Mouse (Mus musculus) lung, postnatal 0 days (tissue): ENCODE measurements around the gene Ehbp1. TPM values are rescaled to one million over a fixed set of nuclear protein-coding genes. Genes with fewer than 3 reads are reported as not detected.

ENCODE experiments used
- ATAC-seq: fragments of 200-750 bp; cut with Nextera tagmentation; 2 replicates; pipeline ENCODE4 v1.8.0; 2017; ENCODE audit warnings: moderate library complexity
- DNase-seq: peaks from one replicate; pipeline ENCODE4 v3.0.0-alpha.2; 2016; ENCODE audit warnings: low spot score
- H3K27ac ChIP-seq: fragments of 300-500 bp; sonication (generic); 2 replicates; pipeline ENCODE4 v1.5.1; 2014; ENCODE audit warnings: antibody characterized with exemption, mild to moderate bottlenecking, low read length, mixed read lengths
- H3K27me3 ChIP-seq: fragments of 300-500 bp; sonication (generic); replicated peaks from 2 replicates; pipeline ENCODE4 v1.6.1; 2014; ENCODE audit warnings: low read length, mixed read lengths; ENCODE audit not compliant: insufficient read depth
- H3K36me3 ChIP-seq: fragments of 300-500 bp; sonication (generic); 2 replicates; pipeline ENCODE4 v1.6.1; 2014; ENCODE audit warnings: low read length, mixed read lengths; ENCODE audit not compliant: insufficient read depth
- H3K4me1 ChIP-seq: fragments of 300-500 bp; sonication (generic); 2 replicates; pipeline ENCODE4 v1.6.1; 2014; ENCODE audit warnings: antibody characterized with exemption, low read depth, low read length, mixed read lengths; ENCODE audit not compliant: insufficient read depth
- H3K4me2 ChIP-seq: fragments of 300-500 bp; sonication (generic); replicated peaks from 2 replicates; pipeline ENCODE4 v1.6.1; 2014; ENCODE audit warnings: low read depth, mild to moderate bottlenecking, low read length, moderate library complexity, mixed read lengths
- H3K4me3 ChIP-seq: fragments of 300-500 bp; sonication (generic); 2 replicates; pipeline ENCODE4 v1.5.1; 2014; ENCODE audit warnings: low read depth, low read length
- H3K9ac ChIP-seq: fragments of 300-500 bp; sonication (generic); replicated peaks from 2 replicates; pipeline ENCODE4 v1.6.1; 2014; ENCODE audit warnings: low read depth, mild to moderate bottlenecking
- H3K9me3 ChIP-seq: fragments of 300-500 bp; sonication (generic); 2 replicates; pipeline ENCODE4 v1.6.1; 2016; ENCODE audit warnings: low read length, mixed read lengths
- CTCF ChIP-seq: IDR thresholded peaks from 2 replicates; pipeline ENCODE4 v1.5.1; 2016; ENCODE audit warnings: antibody characterized with exemption, mild to moderate bottlenecking
- EP300 ChIP-seq: IDR thresholded peaks from 2 replicates; pipeline ENCODE4 v1.6.1; 2016; ENCODE audit warnings: antibody characterized with exemption, mild to moderate bottlenecking, control low read depth
- WGBS: fragments of 180-500 bp; shearing (Covaris S2); extraction: QIAGEN DNeasy Blood & Tissue Kit; methylation state at CpG from one replicate; pipeline ENCODE4 v1.1.7; 2014; 5-methylcytosine and 5-hydroxymethylcytosine counted together
- polyA plus RNA-seq: library from polyadenylated mRNA; unstranded; fragments of >200 nt; fragmentation: Nextera tagmentation; extraction: Ambion mirVana; gene quantifications from 2 replicates; pipeline ENCODE4 v1.2.1, GENCODE M21; 2015

Ehbp1 gene
- polyA plus RNA-seq, 1 experiment from 2014 or later: 5.1 TPM

DNA sequence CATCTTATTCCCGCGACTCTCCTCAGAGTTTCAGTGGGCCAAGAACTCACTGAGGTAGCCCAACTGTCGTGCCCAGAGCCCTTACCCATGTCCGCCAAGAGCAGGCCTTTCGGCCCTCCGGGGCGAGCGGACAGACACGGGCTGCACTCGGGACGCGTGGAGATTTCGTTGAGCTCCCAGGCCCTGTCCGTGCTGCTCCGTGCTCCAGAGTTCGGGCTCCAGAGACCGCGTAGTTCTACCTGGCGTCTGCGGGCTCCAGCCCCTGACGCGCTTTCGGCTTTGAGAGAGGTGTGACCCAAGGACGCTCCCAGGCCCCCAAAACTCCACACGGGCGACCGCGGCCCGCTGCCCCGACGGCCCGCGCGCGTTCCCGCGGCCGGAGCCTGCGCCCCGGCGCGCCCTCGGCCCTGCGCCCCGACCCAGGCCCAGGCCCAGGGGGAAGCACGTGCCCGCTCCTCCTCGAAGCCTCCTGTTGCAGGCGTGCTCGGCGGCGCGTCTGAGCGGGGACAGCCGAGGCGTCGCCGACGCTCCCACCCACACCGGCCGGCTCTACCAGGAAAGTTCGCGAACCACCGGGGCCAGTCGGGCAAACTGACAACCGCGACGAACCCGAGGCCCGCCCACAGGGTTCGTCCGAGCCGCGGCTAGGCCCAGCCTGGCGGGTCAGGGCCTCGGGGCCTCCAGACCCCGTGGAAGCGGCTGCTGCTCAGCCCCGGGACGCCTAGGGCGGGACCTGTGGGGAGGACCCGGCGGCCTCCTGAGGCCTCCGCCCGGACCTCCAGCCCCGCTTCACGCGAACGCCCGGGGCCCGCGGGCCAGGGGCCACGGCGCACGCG is 349.1 kb downstream of the Ehbp1 start:
- Histone ChIP-seq H3K36me3 (no peaks in the 10 kb centered on the region), H3K4me1 (no peaks in the 10 kb centered on the region), H3K27me3 (peaks cover 82% of the 10 kb centered on the region), H3K4me2 (no peak overlapping the region), H3K9me3 (no peaks in the 10 kb centered on the region; the same call in 1 of the 2 replicates), H3K27ac (no peak overlapping the region), H3K4me3 (no peak overlapping the region), H3K9ac (no peak overlapping the region)
- ATAC-seq (peak; percentile 37), DNase-seq (no peak)
- TF ChIP-seq EP300: no peak
- TF ChIP-seq CTCF: no peak
- 3% methylated on average over 86 of the region's 96 CpGs for WGBS

DNA sequence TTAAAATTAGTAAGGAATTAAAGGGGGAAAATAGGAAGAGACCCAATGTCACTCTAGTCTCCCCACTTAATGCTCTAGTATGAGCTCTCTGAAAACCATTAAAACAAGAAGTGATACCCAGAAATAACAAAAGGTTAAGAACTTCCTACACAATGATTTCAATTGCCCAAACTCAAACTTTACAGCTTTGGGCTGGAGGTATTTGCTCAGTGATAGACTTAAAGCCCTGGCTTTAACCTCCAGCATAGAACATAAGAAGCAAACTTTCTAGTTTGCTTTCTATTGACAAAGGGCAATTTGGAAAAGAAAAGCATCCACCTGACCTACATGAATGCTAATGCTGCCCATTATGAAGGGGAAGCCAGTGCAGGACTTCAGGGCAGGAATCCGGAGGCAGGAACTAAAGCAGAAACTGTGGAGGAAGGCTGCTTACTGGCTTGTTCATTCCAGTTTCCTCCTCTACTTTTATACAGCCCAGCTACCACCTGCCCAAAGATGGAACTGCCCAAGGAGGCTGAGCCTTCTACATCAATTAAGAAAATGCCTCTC is 353.6 kb downstream of the Ehbp1 start:
- peaks cover 53% of the 10 kb centered on the region for H3K27me3 ChIP-seq
- H3K27ac ChIP-seq: no peak overlapping the region
- ATAC-seq (no peak), DNase-seq (no peak)
- WGBS: 81% methylated on average over 1 of the region's 1 CpGs
- TF ChIP-seq EP300 (no peak), CTCF (no peak)
- no peaks in the 10 kb centered on the region for H3K4me1 ChIP-seq
- H3K9ac ChIP-seq: no peak overlapping the region
- H3K9me3 ChIP-seq: no peaks in the 10 kb centered on the region; the same call in 1 of the 2 replicates
- H3K36me3 ChIP-seq: no peaks in the 10 kb centered on the region
- H3K4me2 ChIP-seq: no peak overlapping the region
- H3K4me3 ChIP-seq: no peak overlapping the region

GRCm38 (mm10) chr11:21985118-21985517 is 357.0 kb downstream of the Ehbp1 start:
- Histone ChIP-seq H3K4me1 (no peaks in the 10 kb centered on the region), H3K9ac (no peak overlapping the region), H3K4me3 (no peak overlapping the region), H3K4me2 (no peak overlapping the region), H3K27me3 (peaks cover 30% of the 10 kb centered on the region), H3K36me3 (no peaks in the 10 kb centered on the region), H3K27ac (no peak overlapping the region), H3K9me3 (no peaks in the 10 kb centered on the region; the same call in 1 of the 2 replicates)
- ATAC-seq: no peak
- no peak for DNase-seq
- WGBS: 60% methylated on average over 1 of the region's 1 CpGs
- TF ChIP-seq EP300 (no peak), CTCF (no peak)

DNA sequence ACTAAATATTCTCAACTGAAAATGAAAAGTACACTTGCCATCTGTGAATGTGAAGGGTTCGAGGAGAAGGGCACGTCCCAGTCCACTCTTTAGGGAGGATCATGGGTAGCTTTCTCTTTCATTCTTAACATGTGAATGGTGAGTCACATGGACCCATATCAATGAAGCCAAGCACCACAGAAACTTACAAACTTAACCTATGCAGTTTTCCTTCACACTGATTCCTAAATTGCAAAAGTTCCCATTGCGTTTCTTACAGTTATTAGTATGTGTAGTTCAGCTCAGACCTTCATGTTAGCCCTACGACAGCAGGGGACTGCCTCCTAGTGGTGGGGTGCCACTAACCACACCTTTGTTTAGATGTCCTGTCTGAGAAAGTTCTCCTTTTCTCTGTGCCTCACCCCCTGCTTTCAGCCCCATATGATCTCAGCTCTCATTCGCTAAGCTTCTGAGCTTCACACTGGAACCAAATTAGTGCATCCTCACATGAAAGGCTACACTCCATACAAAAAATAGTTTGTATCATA is 368.0 kb downstream of the Ehbp1 start:
- TF ChIP-seq EP300 (no peak), CTCF (peak; percentile 47)
- no peaks in the 10 kb centered on the region for H3K36me3 ChIP-seq
- H3K9me3 ChIP-seq: no peaks in the 10 kb centered on the region; the same call in 1 of the 2 replicates
- H3K4me1 ChIP-seq: no peaks in the 10 kb centered on the region
- H3K4me2 ChIP-seq: no peak overlapping the region
- no peak overlapping the region for H3K9ac ChIP-seq
- DNase-seq (no peak), ATAC-seq (no peak)
- H3K4me3 ChIP-seq: no peak overlapping the region
- WGBS: 71% methylated on average over 5 of the region's 5 CpGs
- H3K27ac ChIP-seq: no peak overlapping the region
- H3K27me3 ChIP-seq: no peaks in the 10 kb centered on the region

GRCm38 (mm10) chr11:21973597-21973996 is 368.5 kb downstream of the Ehbp1 start:
- Histone ChIP-seq H3K9me3 (no peaks in the 10 kb centered on the region; the same call in 1 of the 2 replicates), H3K4me1 (no peaks in the 10 kb centered on the region), H3K27me3 (no peaks in the 10 kb centered on the region), H3K4me2 (no peak overlapping the region), H3K9ac (no peak overlapping the region), H3K4me3 (no peak overlapping the region), H3K36me3 (no peaks in the 10 kb centered on the region), H3K27ac (no peak overlapping the region)
- DNase-seq (peak; percentile 50), ATAC-seq (peak; percentile 54)
- whole genome bisulfite sequencing: 59% methylated on average over 3 of the region's 3 CpGs
- TF ChIP-seq EP300 (no peak), CTCF (no peak)

- no peak overlapping the region for H3K4me3 ChIP-seq
- no peak overlapping the region for H3K27ac ChIP-seq
- DNase-seq (no peak), ATAC-seq (no peak)
- no peaks in the 10 kb centered on the region for H3K36me3 ChIP-seq
- no peaks in the 10 kb centered on the region for H3K27me3 ChIP-seq
- H3K4me1 ChIP-seq: no peaks in the 10 kb centered on the region
- 96% methylated on average over 3 of the region's 3 CpGs for WGBS
- TF ChIP-seq EP300 (no peak), CTCF (no peak)
- no peaks in the 10 kb centered on the region; the same call in 1 of the 2 replicates for H3K9me3 ChIP-seq
- no peak overlapping the region for H3K9ac ChIP-seq
- H3K4me2 ChIP-seq: no peak overlapping the region
Observed at GRCm38 (mm10) chr11:21968922-21969321, 373.2 kb downstream of the Ehbp1 start.

Other genes starting within 250 kb of the Ehbp1 start
- 13.8 and 14.5 TPM in 2 replicates for gene Tmem17, start 169.8 kb upstream of the Ehbp1 start, polyA plus RNA-seq